Mouse (Mus musculus) spleen, adult 18-20 months (tissue): ENCODE data around the gene En2.

Source experiments
- DNase-seq, 2 experiments: peaks; one replicate each; pipeline ENCODE4 v3.0.0; 2022; ENCODE audit warnings: mixed read lengths in 2 of 2

Gene En2

GRCm38 (mm10) chr5:28165358-28166255, at the start of gene En2:
En2 (plus strand) TSS chr5:28165694.
- no peak for DNase-seq

- no peak for DNase-seq
Measured at GRCm38 (mm10) chr5:28117251-28117880, 48.1 kb upstream of the En2 start.

GRCm38 (mm10) chr5:28117882-28118530, 47.5 kb upstream of the En2 start:
- DNase-seq: no peak

GRCm38 (mm10) chr5:28118531-28118925, 47.0 kb upstream of the En2 start:
- no peak for DNase-seq

GRCm38 (mm10) chr5:28119576-28119975, 45.9 kb upstream of the En2 start:
- DNase-seq: no peak

- DNase-seq: peak; percentile 39 to 59
Measured at GRCm38 (mm10) chr5:28122491-28123454, 42.7 kb upstream of the En2 start.

- no peak for DNase-seq
Measured at GRCm38 (mm10) chr5:28123455-28123825, 42.1 kb upstream of the En2 start.

GRCm38 (mm10) chr5:28124321-28125230, 40.9 kb upstream of the En2 start:
- no peak for DNase-seq

GRCm38 (mm10) chr5:28128851-28129250, 36.6 kb upstream of the En2 start:
- DNase-seq: no peak

- no peak for DNase-seq
Measured at GRCm38 (mm10) chr5:28132231-28132630, 33.3 kb upstream of the En2 start.

GRCm38 (mm10) chr5:28136438-28136837, 29.1 kb upstream of the En2 start:
- DNase-seq: no peak

GRCm38 (mm10) chr5:28144555-28144954, 20.9 kb upstream of the En2 start:
- no peak for DNase-seq

- no peak for DNase-seq
Measured at GRCm38 (mm10) chr5:28146018-28146417, 19.5 kb upstream of the En2 start.

GRCm38 (mm10) chr5:28148473-28148872, 17.0 kb upstream of the En2 start:
- DNase-seq: no peak

- no peak for DNase-seq
Measured at GRCm38 (mm10) chr5:28149436-28149835, 16.1 kb upstream of the En2 start.

- DNase-seq: no peak
Measured at GRCm38 (mm10) chr5:28157044-28157730, 8.3 kb upstream of the En2 start.

GRCm38 (mm10) chr5:28157781-28158180, 7.7 kb upstream of the En2 start:
- DNase-seq: no peak

- no peak for DNase-seq
Measured at GRCm38 (mm10) chr5:28158308-28159071, 7.0 kb upstream of the En2 start.

GRCm38 (mm10) chr5:28159072-28159458, 6.4 kb upstream of the En2 start:
- DNase-seq: no peak

GRCm38 (mm10) chr5:28159891-28160470, 5.5 kb upstream of the En2 start:
- DNase-seq: no peak
